Mouse (Mus musculus): ENCODE results near the gene Smim26.

DNA sequence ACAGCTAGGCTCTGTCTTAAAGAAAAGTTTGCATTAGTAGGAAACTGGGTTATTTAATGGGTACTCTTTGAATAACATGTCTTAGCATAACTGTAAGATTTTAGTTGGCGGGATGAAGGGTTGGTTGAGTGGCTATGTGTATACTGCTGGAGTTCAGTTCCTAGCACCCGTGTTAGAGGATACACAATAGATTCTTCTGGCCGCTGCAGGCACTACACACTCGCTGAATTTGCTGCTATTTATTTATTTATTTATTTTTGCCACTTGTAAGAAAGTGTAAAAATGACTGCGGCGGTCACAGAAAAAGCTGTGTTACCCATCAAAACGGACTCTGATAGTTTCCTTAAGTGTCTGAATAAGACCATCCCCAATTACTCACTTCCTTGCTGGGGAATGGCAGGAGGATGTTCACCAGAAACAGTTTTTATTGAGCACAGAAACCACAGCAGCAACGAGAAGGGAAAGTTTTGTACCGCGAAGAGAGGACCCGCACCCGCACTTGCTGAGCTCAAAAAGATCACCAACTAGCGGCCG is 38.5 kb upstream of the Smim26 start:
- TF ChIP-seq POLR2A (IDR thresholded peaks at IDR 0.05; ENCODE audit: insufficient read depth, low read length) (no peak), CTCF (IDR thresholded peaks at IDR 0.05; ENCODE audit: low read depth, low read length) (no peak)

All from ES-Bruce4 (cell line).